Mouse (Mus musculus) monocyte, adult 2 months (primary cell): ENCODE measurements around the gene Nucb1.
"Not testable (repeated sequence)": the region's sequence is repeated elsewhere in the genome, so short reads cannot be mapped to it uniquely, and the experiment has no call there.

Source experiments
- DNase-seq, 2 experiments: peaks; one replicate each; pipeline ENCODE4 v3.0.0; 2022; ENCODE audit warnings: low spot score in 2 of 2, low read depth in 1 of 2

The Nucb1 gene

GRCm38 (mm10) chr7:45509912-45510787 lies at the start of gene Nucb1:
TSS of gene Nucb1 (minus strand) at chr7:45510406.
- peak; percentile 71 to 84 for DNase-seq

- no peak for DNase-seq
Measured at GRCm38 (mm10) chr7:45558907-45559306, 48.7 kb upstream of the Nucb1 start.

DNA sequence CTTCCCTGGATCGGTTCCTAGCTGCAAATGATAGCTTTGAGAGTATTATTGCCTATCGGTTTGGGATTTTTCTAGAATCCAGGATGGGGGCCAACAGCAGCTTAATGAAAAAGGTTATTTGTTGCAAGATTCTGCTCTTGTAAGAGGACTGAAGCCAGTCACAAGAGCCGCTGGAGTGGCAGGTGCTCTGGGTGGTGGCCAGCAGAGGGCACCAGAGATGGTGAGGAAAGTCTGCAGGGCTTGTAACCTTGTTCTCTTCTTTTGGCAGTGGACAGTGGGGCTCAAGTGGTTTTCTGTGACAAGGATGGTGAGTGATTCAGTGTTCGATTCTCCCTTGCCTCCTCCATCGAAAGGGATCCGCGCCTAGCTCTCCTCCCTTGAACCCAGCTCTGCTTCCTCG lies 45.6 kb upstream of the Nucb1 start:
- peak; percentile 41 to 70 for DNase-seq

GRCm38 (mm10) chr7:45554744-45555143 lies 44.5 kb upstream of the Nucb1 start, which contains the start of gene Hsd17b14:
TSS of gene Hsd17b14 (plus strand) at chr7:45554893.
- DNase-seq: no peak

GRCm38 (mm10) chr7:45553990-45554389 lies 43.8 kb upstream of the Nucb1 start:
- no peak for DNase-seq

DNA sequence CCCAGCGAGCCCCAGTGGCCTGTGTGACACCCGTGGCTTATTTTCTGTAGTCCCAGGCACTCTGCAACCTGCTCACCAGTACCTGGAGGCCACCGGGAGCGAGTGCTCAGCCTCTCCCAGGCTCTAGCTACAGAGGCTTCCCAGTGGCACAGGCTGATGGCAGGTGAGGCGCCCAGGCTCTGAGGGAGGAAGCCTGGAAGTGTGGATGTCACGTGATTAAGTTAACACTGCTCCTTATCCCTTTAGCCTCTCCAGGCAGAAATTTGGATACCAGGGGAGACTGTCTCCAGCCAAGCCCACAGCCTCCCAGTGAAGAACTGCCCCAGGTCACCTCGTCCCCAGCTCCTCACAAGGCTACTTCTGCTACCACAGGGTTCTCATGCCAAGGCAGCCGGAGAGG lies 43.3 kb upstream of the Nucb1 start:
- DNase-seq: no peak

- no peak for DNase-seq
Measured at GRCm38 (mm10) chr7:45551512-45551883, 41.3 kb upstream of the Nucb1 start.

DNA sequence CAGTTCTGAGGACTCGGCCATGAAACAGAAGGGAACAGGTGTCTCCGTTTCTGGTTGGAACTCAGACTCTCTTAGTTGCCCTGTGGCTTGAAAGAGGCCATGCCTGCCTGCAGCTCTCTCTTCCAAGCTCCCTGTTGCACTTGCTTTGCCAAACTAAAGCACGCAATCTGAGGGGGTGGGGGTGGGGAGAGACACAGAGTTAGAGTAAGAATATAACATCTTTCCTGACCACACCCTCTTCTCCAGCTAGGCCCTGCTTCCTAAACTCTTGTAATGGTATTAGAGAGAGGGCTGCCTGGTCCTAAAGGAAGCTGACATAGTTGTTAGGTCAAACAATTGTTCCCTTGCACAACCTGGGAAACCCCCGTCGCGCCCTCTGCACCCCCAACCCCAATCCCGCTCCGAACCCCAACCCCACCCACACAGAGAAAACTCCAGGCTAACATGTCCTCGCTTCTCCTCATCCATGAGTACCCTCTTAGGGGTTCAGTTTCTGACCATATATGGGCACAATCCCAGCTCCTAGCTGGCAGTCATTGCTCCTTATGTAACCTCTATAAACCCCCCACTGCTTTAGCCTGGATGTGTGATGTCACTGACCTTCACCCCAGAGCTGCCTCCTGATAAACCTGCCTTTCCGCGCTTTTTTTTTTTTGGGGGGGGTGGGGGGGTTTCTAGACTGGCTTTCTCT lies 40.8 kb upstream of the Nucb1 start:
- no peak for DNase-seq

- DNase-seq: no peak
Measured at GRCm38 (mm10) chr7:45549641-45550436, 39.6 kb upstream of the Nucb1 start.

DNA sequence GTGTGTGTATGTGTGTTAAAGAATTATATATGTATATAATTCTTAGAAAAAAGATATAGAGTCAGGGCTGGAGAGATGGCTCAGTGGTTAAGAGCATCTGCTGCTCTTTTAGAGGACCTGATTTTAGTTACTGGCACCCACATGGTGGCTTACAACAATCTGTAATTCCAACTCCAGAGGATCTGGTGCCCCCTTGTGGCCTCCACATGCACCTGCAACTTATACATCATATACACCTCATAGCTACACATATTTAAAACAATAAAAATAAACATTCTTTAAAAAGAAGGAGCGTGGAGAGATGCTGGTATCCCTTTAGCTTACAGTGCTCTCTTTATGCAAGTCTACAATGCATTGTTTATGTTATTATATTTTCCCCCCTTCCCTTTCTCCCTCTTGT lies 34.3 kb upstream of the Nucb1 start:
- DNase-seq: no peak

GRCm38 (mm10) chr7:45540213-45540612 lies 30.0 kb upstream of the Nucb1 start:
- DNase-seq: no peak

DNA sequence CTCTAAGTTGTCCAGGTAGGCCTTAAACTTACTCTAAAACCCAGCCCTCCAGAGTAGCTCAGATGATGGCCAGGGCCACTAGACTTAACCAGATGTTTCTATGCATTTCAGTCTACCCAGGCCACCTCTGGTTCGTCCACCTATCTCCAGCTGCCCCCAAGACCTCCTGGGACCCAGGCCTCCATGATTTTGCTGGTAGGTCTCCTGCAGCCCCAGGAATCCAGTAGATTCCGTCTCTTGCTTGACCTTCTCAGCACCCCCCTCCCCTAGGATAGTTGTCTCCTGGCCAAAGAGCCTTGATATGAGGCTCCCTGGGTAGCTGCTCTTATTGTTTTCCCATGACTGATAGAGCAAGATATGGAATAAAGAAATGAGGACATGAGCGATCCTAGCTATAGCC lies 28.9 kb upstream of the Nucb1 start:
- no peak for DNase-seq

DNA sequence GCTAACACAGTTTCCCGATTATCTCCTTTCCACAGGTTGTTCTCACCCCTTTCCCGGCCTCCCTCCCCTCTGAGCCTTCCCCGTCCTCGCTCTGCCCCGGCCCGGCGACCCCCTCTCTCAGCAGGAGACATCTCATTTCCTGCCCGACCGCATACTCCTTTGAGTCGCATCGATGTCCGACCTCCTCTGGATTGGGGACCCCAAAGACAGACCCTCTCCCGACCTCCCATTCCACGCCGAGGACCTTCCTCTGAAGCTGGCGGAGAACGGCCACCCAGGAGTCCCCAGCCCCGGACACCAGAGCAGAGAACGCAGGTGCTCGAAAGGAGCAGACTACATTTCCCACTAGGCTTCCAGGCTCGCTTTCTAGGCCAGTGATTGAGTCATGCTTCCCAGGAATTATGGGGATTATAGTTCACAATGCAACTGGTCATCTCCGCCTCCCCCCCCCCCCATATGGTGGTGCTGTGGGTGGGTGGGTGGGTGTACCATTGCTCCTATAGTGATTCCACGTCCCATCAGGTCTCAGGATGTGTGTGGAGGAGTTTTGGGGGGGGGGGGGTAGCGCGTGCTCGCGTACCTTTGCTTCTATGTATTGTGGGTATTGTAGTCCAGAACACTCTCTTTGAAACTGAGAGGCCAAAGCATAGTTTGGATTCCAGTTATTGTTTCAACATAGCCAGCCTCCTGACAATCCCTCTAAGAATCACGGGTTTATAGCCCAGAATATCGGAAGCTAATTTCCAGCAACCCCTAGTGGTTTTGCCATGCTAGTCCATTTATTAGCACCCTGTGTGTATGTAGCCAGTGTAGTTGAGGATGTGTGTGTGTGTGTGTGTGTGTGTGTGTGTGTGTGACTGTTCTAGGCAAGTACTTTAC lies 28.2 kb upstream of the Nucb1 start:
- DNase-seq: no peak

DNA sequence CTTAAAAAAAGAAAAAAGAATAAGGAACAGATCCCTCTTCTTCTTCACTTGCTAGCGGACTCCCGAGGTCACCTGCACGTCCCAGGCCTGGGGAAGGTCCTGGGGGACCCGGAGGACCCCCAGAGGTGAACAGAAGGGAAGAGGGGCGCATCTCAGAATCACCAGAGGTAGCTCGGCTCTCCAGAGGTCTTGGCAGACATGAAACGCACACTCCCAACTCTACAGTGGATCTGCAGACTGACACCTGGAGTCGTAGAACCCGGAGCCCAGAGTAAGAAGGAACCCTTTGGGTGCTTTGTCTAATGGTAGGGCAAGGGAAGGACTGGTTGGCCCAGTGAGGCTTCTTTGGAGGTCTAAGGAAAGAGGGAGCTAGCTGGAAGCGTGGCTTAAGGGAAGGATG lies 27.4 kb upstream of the Nucb1 start:
- no peak for DNase-seq

GRCm38 (mm10) chr7:45535676-45536075 lies 25.5 kb upstream of the Nucb1 start:
- no peak for DNase-seq

GRCm38 (mm10) chr7:45530643-45531042 lies 20.4 kb upstream of the Nucb1 start:
- no peak for DNase-seq

DNA sequence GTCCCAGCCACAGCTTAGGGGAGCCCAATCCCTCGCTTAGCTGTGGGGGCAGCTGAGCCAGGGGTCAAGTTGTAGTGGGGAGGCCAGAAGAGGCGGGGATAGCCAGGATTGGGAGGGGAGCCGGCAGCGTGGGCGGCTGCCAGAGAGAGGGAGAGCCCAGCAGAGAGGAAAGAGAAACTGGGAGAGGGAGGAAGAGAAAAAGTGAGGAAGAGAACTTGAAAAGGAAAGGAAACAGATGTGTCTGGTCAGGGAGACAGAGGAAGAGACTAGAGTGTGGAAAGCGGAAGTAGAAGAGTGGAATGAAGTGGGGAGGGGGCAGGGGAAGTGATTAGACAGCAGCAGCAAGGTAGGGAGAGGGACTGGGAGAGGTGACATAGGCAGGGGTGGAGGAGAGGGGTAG lies 19.3 kb upstream of the Nucb1 start:
- DNase-seq: no peak

DNA sequence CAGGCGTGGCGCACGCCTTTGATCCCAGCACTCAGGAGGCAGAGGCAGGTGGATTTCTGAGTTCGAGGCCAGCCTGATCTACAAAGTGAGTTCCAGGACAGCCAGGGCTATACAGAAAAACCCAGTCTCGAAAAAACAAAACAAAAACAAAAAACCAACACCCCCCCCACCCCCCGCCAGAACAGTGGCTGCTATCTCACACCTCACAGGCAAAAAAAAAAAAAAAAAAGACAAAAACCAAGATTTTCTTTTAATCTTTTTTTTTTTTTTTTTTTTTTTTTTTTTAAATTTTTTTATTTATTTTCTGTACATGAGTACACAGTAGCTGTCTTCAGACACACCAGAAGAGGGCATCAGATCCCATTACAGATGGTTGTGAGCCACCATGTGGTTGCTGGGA lies 17.0 kb upstream of the Nucb1 start:
- DNase-seq: not testable (repeated sequence)

DNA sequence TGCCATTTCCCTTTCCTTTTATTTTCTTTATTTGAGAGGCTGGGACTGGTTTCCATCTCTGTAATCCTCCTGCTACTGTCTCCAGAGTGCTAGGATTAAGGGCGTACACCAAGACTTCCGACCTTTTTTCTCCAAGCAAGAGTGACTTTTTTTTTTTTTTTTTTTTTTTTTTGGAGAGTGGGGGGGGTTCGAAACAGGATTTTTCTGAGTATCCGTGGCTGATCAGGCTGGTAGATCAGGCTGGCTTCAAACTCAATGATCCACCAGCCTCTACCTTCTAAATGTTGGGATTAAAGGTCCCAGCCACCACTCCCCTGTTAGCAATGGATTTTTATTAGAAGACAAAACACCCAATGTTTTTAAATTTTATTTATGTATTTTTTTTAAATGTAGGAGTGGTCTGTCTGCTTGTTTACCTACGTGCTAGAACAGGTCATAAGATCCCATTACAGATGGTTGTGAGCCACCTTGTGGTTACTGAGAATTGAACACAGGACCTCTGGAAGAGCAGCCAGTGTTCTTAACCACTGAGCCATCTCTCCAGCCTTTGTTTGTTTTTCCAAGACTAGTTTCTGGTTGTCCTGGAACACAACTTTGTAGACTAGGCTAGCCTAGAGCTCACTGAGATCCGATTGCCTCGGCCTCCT lies 16.4 kb upstream of the Nucb1 start:
- DNase-seq: no peak

- DNase-seq: peak; percentile 94 to 99
Measured at GRCm38 (mm10) chr7:45525809-45526473, 15.7 kb upstream of the Nucb1 start, which contains the start of the genes Ppp1r15a and Plekha4. TSS of gene Ppp1r15a (minus strand) at chr7:45526268. TSS of gene Plekha4 (plus strand) at chr7:45526330.
